Mouse (Mus musculus) left cerebral cortex, postnatal 14 days (tissue): ENCODE results near the gene Ube2q1. TPM values are rescaled to one million over a fixed set of nuclear protein-coding genes. Genes with fewer than 3 reads are reported as not detected.
"Not testable (repeated sequence)": the region's sequence is repeated elsewhere in the genome, so short reads cannot be mapped to it uniquely, and the experiment has no call there.

Experiments
- DNase-seq, 2 experiments: peaks; one replicate each; pipeline ENCODE4 v3.0.0; 2021 to 2022; ENCODE audit warnings: low spot score in 2 of 2, mixed read lengths in 1 of 2
- intact Hi-C: fragments of 180-260 bp; cut with DNase I; formaldehyde crosslinking; loops from one replicate; pipeline ENCODE4 v1.15.1; 2025
- total RNA-seq, 2 experiments: library from RNA; stranded (reverse); gene quantifications; 2 replicates each; pipeline ENCODE4 v1.2.3; 2021

The Ube2q1 gene
- total RNA-seq, 2 experiments from 2014 or later = 83.6 to 84.4 TPM

- DNase-seq = no peak
- intact Hi-C loops = no loop called here
Measured at GRCm38 (mm10) chr3:89780102-89780501, 6.7 kb downstream of the Ube2q1 start.

- DNase-seq = no peak
Measured at GRCm38 (mm10) chr3:89781640-89782039, 8.2 kb downstream of the Ube2q1 start.

GRCm38 (mm10) chr3:89784991-89785753 lies 11.8 kb downstream of the Ube2q1 start:
- intact Hi-C loops = loop anchor here (2.0 kb wide), 1 partner anchor 74 kb away; no protein-coding TSS in a partner anchor
- peak; percentile 70 to 74 for DNase-seq

More at GRCm38 (mm10) chr3:89781640-89782039, 8.2 kb downstream of the Ube2q1 start:
- intact Hi-C loops = no loop called here

- intact Hi-C loops = no loop called here
- no peak for DNase-seq
Measured at GRCm38 (mm10) chr3:89786275-89786674, 12.9 kb downstream of the Ube2q1 start.

GRCm38 (mm10) chr3:89788680-89789352 lies 15.4 kb downstream of the Ube2q1 start:
- DNase-seq = peak; percentile 44 to 57

GRCm38 (mm10) chr3:89794616-89795015 lies 21.2 kb downstream of the Ube2q1 start:
- intact Hi-C loops = no loop called here
- no peak for DNase-seq

More at GRCm38 (mm10) chr3:89788680-89789352, 15.4 kb downstream of the Ube2q1 start:
- intact Hi-C loops = no loop called here

- DNase-seq = peak in 1 of 2 experiments; percentile 40
- intact Hi-C loops = no loop called here
Measured at GRCm38 (mm10) chr3:89795746-89796145, 22.3 kb downstream of the Ube2q1 start.

GRCm38 (mm10) chr3:89796358-89796757 lies 22.9 kb downstream of the Ube2q1 start:
- DNase-seq = no peak
- intact Hi-C loops = no loop called here

GRCm38 (mm10) chr3:89798518-89798917 lies 25.1 kb downstream of the Ube2q1 start:
- intact Hi-C loops = no loop called here
- no peak for DNase-seq

GRCm38 (mm10) chr3:89799476-89799875 lies 26.1 kb downstream of the Ube2q1 start:
- DNase-seq = no peak
- intact Hi-C loops = no loop called here

- DNase-seq, intact Hi-C loops: not testable (repeated sequence)
Measured at GRCm38 (mm10) chr3:89800078-89800477, 26.7 kb downstream of the Ube2q1 start.

GRCm38 (mm10) chr3:89800774-89801506 lies 27.5 kb downstream of the Ube2q1 start:
- intact Hi-C loops = no loop called here

GRCm38 (mm10) chr3:89801507-89801847 lies 28.1 kb downstream of the Ube2q1 start:
- no peak for DNase-seq
- intact Hi-C loops = no loop called here

More at GRCm38 (mm10) chr3:89800774-89801506, 27.5 kb downstream of the Ube2q1 start:
- DNase-seq = no peak

GRCm38 (mm10) chr3:89802876-89803275 lies 29.5 kb downstream of the Ube2q1 start:
- no peak for DNase-seq
- intact Hi-C loops = no loop called here

- DNase-seq = no peak
- intact Hi-C loops = no loop called here
Measured at GRCm38 (mm10) chr3:89805179-89805578, 31.8 kb downstream of the Ube2q1 start.

GRCm38 (mm10) chr3:89806751-89807150 lies 33.3 kb downstream of the Ube2q1 start:
- no peak for DNase-seq
- intact Hi-C loops = no loop called here

GRCm38 (mm10) chr3:89807171-89807570 lies 33.8 kb downstream of the Ube2q1 start:
- intact Hi-C loops = no loop called here
- no peak for DNase-seq

- intact Hi-C loops = no loop called here
- DNase-seq = no peak
Measured at GRCm38 (mm10) chr3:89807881-89808280, 34.5 kb downstream of the Ube2q1 start.

GRCm38 (mm10) chr3:89808638-89809037 lies 35.2 kb downstream of the Ube2q1 start:
- DNase-seq = no peak
- intact Hi-C loops = no loop called here

GRCm38 (mm10) chr3:89810841-89811240 lies 37.4 kb downstream of the Ube2q1 start:
- DNase-seq = no peak
- intact Hi-C loops = no loop called here
